Mouse (Mus musculus): Measurements from ENCODE around the gene Rps6kb1. TPM values are rescaled to one million over a fixed set of nuclear protein-coding genes. Genes with fewer than 3 reads are reported as not detected.
"Not testable (repeated sequence)": the region's sequence is repeated elsewhere in the genome, so short reads cannot be mapped to it uniquely, and the experiment has no call there.

The Rps6kb1 gene
- polyA plus RNA-seq, 2 experiments, result 8.4 to 17.2 TPM

GRCm38 (mm10) chr11:86468345-86468744 is 76.3 kb downstream of the Rps6kb1 start:
- Histone ChIP-seq H3K36me3 (replicated peaks; ENCODE audit: control insufficient read depth, insufficient read depth, low read depth) (no peaks in the 10 kb centered on the region), H3K9ac (replicated peaks) (no peak overlapping the region), H3K9me3 (ENCODE audit: control insufficient read depth, low read length) (no peaks in the 10 kb centered on the region), H3K4me1 (replicated peaks; ENCODE audit: control insufficient read depth in 2 of 2, insufficient read depth in 2 of 2, low read length in 1 of 2) (no peaks in the 10 kb centered on the region), H3K27ac (no peak overlapping the region), H3K27me3 (ENCODE audit: control insufficient read depth, insufficient read depth, low read length) (no peaks in the 10 kb centered on the region), H3K4me3 (ENCODE audit: insufficient read depth in 1 of 2, low read depth in 2 of 2, low read length in 2 of 2) (no peak overlapping the region), H3K4me2 (ENCODE audit: low read depth) (no peak overlapping the region)
- DNase-seq (ENCODE audit: low read depth in 3 of 3, low spot score in 3 of 3) (no peak), ATAC-seq (ENCODE audit: insufficient read depth) (no peak)
- TF ChIP-seq CTCF (IDR thresholded peaks at IDR 0.05; ENCODE audit: low read depth) (no peak), EP300 (IDR thresholded peaks at IDR 0.05; ENCODE audit: low read depth) (no peak)
- WGBS (ENCODE audit: insufficient replicate concordance), result 72% methylated on average over 8 of the region's 8 CpGs

GRCm38 (mm10) chr11:86464275-86464674 is 80.3 kb downstream of the Rps6kb1 start:
- not testable (repeated sequence) for H3K27ac ChIP-seq; H3K4me1 ChIP-seq (replicated peaks; ENCODE audit: control insufficient read depth in 2 of 2, insufficient read depth in 2 of 2, low read length in 1 of 2); H3K9ac ChIP-seq (replicated peaks); H3K27me3 ChIP-seq (ENCODE audit: control insufficient read depth, insufficient read depth, low read length); H3K4me2 ChIP-seq (ENCODE audit: low read depth); H3K9me3 ChIP-seq (ENCODE audit: control insufficient read depth, low read length); H3K4me3 ChIP-seq (ENCODE audit: insufficient read depth in 1 of 2, low read depth in 2 of 2, low read length in 2 of 2); ATAC-seq (ENCODE audit: insufficient read depth); H3K36me3 ChIP-seq (replicated peaks; ENCODE audit: control insufficient read depth, insufficient read depth, low read depth)
- peak; percentile 39 to 58 (median 45) for DNase-seq (ENCODE audit: low read depth in 3 of 3, low spot score in 3 of 3)
- WGBS (ENCODE audit: insufficient replicate concordance), result 14% methylated on average over 8 of the region's 8 CpGs
- TF ChIP-seq CTCF (IDR thresholded peaks at IDR 0.05; ENCODE audit: low read depth), result peak; percentile 75

GRCm38 (mm10) chr11:86462579-86462978 is 82.0 kb downstream of the Rps6kb1 start:
- Histone ChIP-seq H3K4me3 (ENCODE audit: insufficient read depth in 1 of 2, low read depth in 2 of 2, low read length in 2 of 2) (no peak overlapping the region), H3K36me3 (replicated peaks; ENCODE audit: control insufficient read depth, insufficient read depth, low read depth) (no peaks in the 10 kb centered on the region), H3K27ac (no peak overlapping the region), H3K27me3 (ENCODE audit: control insufficient read depth, insufficient read depth, low read length) (no peaks in the 10 kb centered on the region), H3K4me2 (ENCODE audit: low read depth) (no peak overlapping the region), H3K9me3 (ENCODE audit: control insufficient read depth, low read length) (no peaks in the 10 kb centered on the region), H3K9ac (replicated peaks) (no peak overlapping the region), H3K4me1 (replicated peaks; ENCODE audit: control insufficient read depth in 2 of 2, insufficient read depth in 2 of 2, low read length in 1 of 2) (no peaks in the 10 kb centered on the region)
- ATAC-seq (ENCODE audit: insufficient read depth) (no peak), DNase-seq (ENCODE audit: low read depth in 3 of 3, low spot score in 3 of 3) (no peak)
- TF ChIP-seq CTCF (IDR thresholded peaks at IDR 0.05; ENCODE audit: low read depth) (no peak), EP300 (IDR thresholded peaks at IDR 0.05; ENCODE audit: low read depth) (no peak)

GRCm38 (mm10) chr11:86458866-86459265 is 85.7 kb downstream of the Rps6kb1 start:
- H3K36me3 ChIP-seq (replicated peaks; ENCODE audit: control insufficient read depth, insufficient read depth, low read depth), result no peaks in the 10 kb centered on the region
- DNase-seq (ENCODE audit: low read depth in 3 of 3, low spot score in 3 of 3) (no peak), ATAC-seq (ENCODE audit: insufficient read depth) (no peak)
- no peak overlapping the region for H3K9ac ChIP-seq (replicated peaks)
- no peak overlapping the region for H3K4me2 ChIP-seq (ENCODE audit: low read depth)
- 81% methylated on average over 6 of the region's 6 CpGs for WGBS (ENCODE audit: insufficient replicate concordance)
- H3K27me3 ChIP-seq (ENCODE audit: control insufficient read depth, insufficient read depth, low read length), result no peaks in the 10 kb centered on the region
- H3K4me1 ChIP-seq (replicated peaks; ENCODE audit: control insufficient read depth in 2 of 2, insufficient read depth in 2 of 2, low read length in 1 of 2), result no peaks in the 10 kb centered on the region
- TF ChIP-seq CTCF (IDR thresholded peaks at IDR 0.05; ENCODE audit: low read depth), result no peak
- no peak for TF ChIP-seq EP300 (IDR thresholded peaks at IDR 0.05; ENCODE audit: low read depth)
- no peak overlapping the region for H3K27ac ChIP-seq
- H3K9me3 ChIP-seq (ENCODE audit: control insufficient read depth, low read length), result no peaks in the 10 kb centered on the region
- H3K4me3 ChIP-seq (ENCODE audit: insufficient read depth in 1 of 2, low read depth in 2 of 2, low read length in 2 of 2), result no peak overlapping the region

- Histone ChIP-seq H3K36me3 (replicated peaks; ENCODE audit: control insufficient read depth, insufficient read depth, low read depth) (no peaks in the 10 kb centered on the region), H3K27ac (no peak overlapping the region), H3K27me3 (ENCODE audit: control insufficient read depth, insufficient read depth, low read length) (no peaks in the 10 kb centered on the region), H3K9ac (replicated peaks) (no peak overlapping the region), H3K4me1 (replicated peaks; ENCODE audit: control insufficient read depth in 2 of 2, insufficient read depth in 2 of 2, low read length in 1 of 2) (no peaks in the 10 kb centered on the region), H3K4me2 (ENCODE audit: low read depth) (no peak overlapping the region), H3K9me3 (ENCODE audit: control insufficient read depth, low read length) (no peaks in the 10 kb centered on the region), H3K4me3 (ENCODE audit: insufficient read depth in 1 of 2, low read depth in 2 of 2, low read length in 2 of 2) (no peak overlapping the region)
- no peak for TF ChIP-seq CTCF (IDR thresholded peaks at IDR 0.05; ENCODE audit: low read depth)
- TF ChIP-seq EP300 (IDR thresholded peaks at IDR 0.05; ENCODE audit: low read depth), result no peak
- ATAC-seq (ENCODE audit: insufficient read depth), result no peak
- WGBS (ENCODE audit: insufficient replicate concordance), result 66% methylated on average over 6 of the region's 6 CpGs
- no peak for DNase-seq (ENCODE audit: low read depth in 3 of 3, low spot score in 3 of 3)
Observed at GRCm38 (mm10) chr11:86457545-86457944, 87.1 kb downstream of the Rps6kb1 start.
